Mouse (Mus musculus) stomach, postnatal 0 days (tissue): ENCODE data around the gene Ate1. TPM values are rescaled to one million over a fixed set of nuclear protein-coding genes. Genes with fewer than 3 reads are reported as not detected.
A peak's percentile ranks its signal among the peaks of the same experiment; 100 is the strongest.
"Not testable (repeated sequence)": the region's sequence is repeated elsewhere in the genome, so short reads cannot be mapped to it uniquely, and the experiment has no call there.

ENCODE experiments used
- ATAC-seq: fragments of 200-750 bp; cut with Nextera tagmentation; 2 replicates; pipeline ENCODE4 v1.8.0; 2017; ENCODE audit not compliant: low FRiP score, low TSS enrichment
- DNase-seq: peaks from one replicate; pipeline ENCODE4 v3.0.0-alpha.2; 2016; ENCODE audit warnings: low spot score
- H3K27ac ChIP-seq: fragments of 300-500 bp; sonication (generic); replicated peaks from 2 replicates; pipeline ENCODE4 v1.5.1; 2014; ENCODE audit warnings: mild to moderate bottlenecking, control low read depth
- H3K27me3 ChIP-seq: fragments of 300-500 bp; sonication (generic); 2 replicates; pipeline ENCODE4 v1.6.1; 2014; ENCODE audit warnings: low read length; ENCODE audit not compliant: control insufficient read depth, insufficient read depth
- H3K36me3 ChIP-seq: fragments of 300-500 bp; sonication (generic); 2 replicates; pipeline ENCODE4 v1.6.1; 2014; ENCODE audit warnings: low read length, mixed read lengths; ENCODE audit not compliant: control insufficient read depth, insufficient read depth
- H3K4me1 ChIP-seq: fragments of 300-500 bp; sonication (generic); replicated peaks from 2 replicates; pipeline ENCODE4 v1.6.1; 2014; ENCODE audit warnings: antibody characterized with exemption; ENCODE audit not compliant: control insufficient read depth, insufficient read depth
- H3K4me2 ChIP-seq: fragments of 300-500 bp; sonication (generic); replicated peaks from 2 replicates; pipeline ENCODE4 v1.6.1; 2014; ENCODE audit warnings: low read depth, mild to moderate bottlenecking, control low read depth, moderate library complexity
- H3K4me3 ChIP-seq: fragments of 300-500 bp; sonication (generic); 2 replicates; pipeline ENCODE4 v1.5.1; 2014; ENCODE audit warnings: low read depth, low read length, control low read depth
- H3K9ac ChIP-seq: fragments of 300-500 bp; sonication (generic); 2 replicates; pipeline ENCODE4 v1.6.1; 2014; ENCODE audit warnings: mild to moderate bottlenecking, low read length, control low read depth, mixed read lengths
- H3K9me3 ChIP-seq: fragments of 300-500 bp; sonication (generic); 2 replicates; pipeline ENCODE4 v1.6.1; 2016; ENCODE audit warnings: low read length; ENCODE audit not compliant: control insufficient read depth
- CTCF ChIP-seq: IDR thresholded peaks from 2 replicates; pipeline ENCODE4 v1.5.1; 2016; ENCODE audit warnings: antibody characterized with exemption, low read depth, mild to moderate bottlenecking, moderate library complexity
- EP300 ChIP-seq: optimal IDR thresholded peaks from 2 replicates; pipeline ENCODE3; 2016; ENCODE audit warnings: antibody characterized with exemption
- WGBS: fragments of 180-500 bp; shearing (Covaris S2); extraction: QIAGEN DNeasy Blood & Tissue Kit; methylation state at CpG from one replicate; pipeline ENCODE4 v1.1.7; 2014; 5-methylcytosine and 5-hydroxymethylcytosine counted together
- polyA plus RNA-seq: library from polyadenylated mRNA; unstranded; fragments of >200 nt; fragmentation: Nextera tagmentation; extraction: Ambion mirVana; gene quantifications from 2 replicates; pipeline ENCODE4 v1.2.1, GENCODE M21; 2015

The Ate1 gene
- polyA plus RNA-seq, 1 experiment from 2014 or later, result 56.4 TPM

- 79% methylated on average over 4 of the region's 4 CpGs for WGBS
- Histone ChIP-seq H3K4me2 (no peak overlapping the region), H3K9ac (no peak overlapping the region), H3K27ac (no peak overlapping the region), H3K9me3 (no peaks in the 10 kb centered on the region), H3K4me1 (no peaks in the 10 kb centered on the region), H3K4me3 (no peak overlapping the region), H3K27me3 (no peaks in the 10 kb centered on the region), H3K36me3 (peaks cover 22% of the 10 kb centered on the region)
- no peak for TF ChIP-seq EP300
- peak; percentile 47 for TF ChIP-seq CTCF
- ATAC-seq, result no peak
- DNase-seq, result no peak
Measured at GRCm38 (mm10) chr7:130535174-130535573, 15.0 kb upstream of the Ate1 start.

- H3K4me1 ChIP-seq, result no peaks in the 10 kb centered on the region
- WGBS, result 44% methylated on average over 24 of the region's 25 CpGs
- H3K27ac ChIP-seq, result no peak overlapping the region
- no peaks in the 10 kb centered on the region for H3K9me3 ChIP-seq
- DNase-seq (peak; percentile 90), ATAC-seq (peak; percentile 89)
- H3K9ac ChIP-seq, result no peak overlapping the region
- peaks cover 12% of the 10 kb centered on the region for H3K36me3 ChIP-seq
- no peak overlapping the region for H3K4me2 ChIP-seq
- no peak overlapping the region for H3K4me3 ChIP-seq
- no peaks in the 10 kb centered on the region for H3K27me3 ChIP-seq
- TF ChIP-seq EP300 (no peak), CTCF (peak; percentile 96)
Measured at GRCm38 (mm10) chr7:130533316-130534260, 13.4 kb upstream of the Ate1 start.

GRCm38 (mm10) chr7:130531138-130531537 lies 11.0 kb upstream of the Ate1 start:
- not testable (repeated sequence) for H3K9me3 ChIP-seq, H3K27ac ChIP-seq, ATAC-seq, H3K4me1 ChIP-seq, H3K27me3 ChIP-seq, H3K36me3 ChIP-seq, H3K4me2 ChIP-seq, H3K9ac ChIP-seq, H3K4me3 ChIP-seq, DNase-seq
- TF ChIP-seq CTCF, result 0 out of 2 replicates have a peak, but pooled peaks have one; percentile 5
- WGBS, result 96% methylated on average over 14 of the region's 15 CpGs

GRCm38 (mm10) chr7:130527306-130527705 lies 7.1 kb upstream of the Ate1 start:
- ATAC-seq (peak; percentile 45; the same call in 1 of the 2 replicates), DNase-seq (no peak)
- H3K9ac ChIP-seq, result no peak overlapping the region
- H3K27ac ChIP-seq, result peak overlapping the region; percentile 56
- no peaks in the 10 kb centered on the region for H3K4me1 ChIP-seq
- H3K27me3 ChIP-seq, result no peaks in the 10 kb centered on the region
- peaks cover 4% of the 10 kb centered on the region for H3K36me3 ChIP-seq
- no peak overlapping the region for H3K4me3 ChIP-seq
- H3K9me3 ChIP-seq, result no peaks in the 10 kb centered on the region
- TF ChIP-seq EP300, result no peak
- no peak for TF ChIP-seq CTCF
- H3K4me2 ChIP-seq, result no peak overlapping the region
- 74% methylated on average over 9 of the region's 9 CpGs for WGBS

GRCm38 (mm10) chr7:130523451-130523850 lies 3.3 kb upstream of the Ate1 start:
- TF ChIP-seq EP300, result no peak
- TF ChIP-seq CTCF, result no peak
- Histone ChIP-seq H3K9me3 (no peaks in the 10 kb centered on the region), H3K4me2 (no peak overlapping the region), H3K4me1 (no peaks in the 10 kb centered on the region), H3K27ac (no peak overlapping the region), H3K27me3 (no peaks in the 10 kb centered on the region), H3K9ac (no peak overlapping the region), H3K36me3 (no peaks in the 10 kb centered on the region), H3K4me3 (no peak overlapping the region)
- DNase-seq (no peak), ATAC-seq (no peak)
- WGBS, result 80% methylated on average over 8 of the region's 8 CpGs

GRCm38 (mm10) chr7:130520812-130521422 lies 748 bp upstream of the Ate1 start:
- DNase-seq (no peak), ATAC-seq (no peak)
- Histone ChIP-seq H3K4me3 (no peak overlapping the region), H3K9me3 (no peaks in the 10 kb centered on the region), H3K27me3 (no peaks in the 10 kb centered on the region), H3K4me1 (no peaks in the 10 kb centered on the region), H3K36me3 (no peaks in the 10 kb centered on the region), H3K4me2 (no peak overlapping the region), H3K9ac (no peak overlapping the region), H3K27ac (no peak overlapping the region)
- TF ChIP-seq CTCF, result no peak
- no peak for TF ChIP-seq EP300
- 81% methylated on average over 14 of the region's 14 CpGs for WGBS
